Mouse (Mus musculus): ENCODE measurements around the gene Tmem50b.

DNA sequence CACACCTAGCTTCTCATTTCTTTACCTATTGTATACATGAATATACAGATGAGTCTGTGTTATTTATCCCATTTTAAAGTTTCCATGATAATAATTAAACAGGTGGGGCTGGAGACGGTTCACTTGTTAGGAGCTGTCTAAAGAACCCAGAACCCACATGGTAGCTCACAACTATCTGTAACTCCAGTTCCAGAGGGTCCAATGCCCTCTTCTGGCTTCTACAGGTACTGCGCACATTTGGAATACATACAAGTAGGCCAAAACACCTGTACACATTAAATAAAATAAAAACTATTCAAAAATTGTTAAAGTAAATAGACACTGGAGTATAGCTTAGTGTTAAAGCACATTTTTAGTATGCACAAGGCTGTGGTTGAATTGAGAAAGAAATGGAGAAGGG lies 15.3 kb downstream of the Tmem50b start:
- no peak for TF ChIP-seq CTCF (IDR thresholded peaks at IDR 0.05; ENCODE audit: insufficient read depth, low read depth, low read length)
- no peak for TF ChIP-seq POLR2A (IDR thresholded peaks at IDR 0.05; ENCODE audit: insufficient read depth, low read depth, low read length)
